Mouse (Mus musculus) cerebellum, postnatal 25 days (tissue): ENCODE measurements around the gene Trp53.

Source experiments
- DNase-seq, 2 experiments: peaks; one replicate each; pipeline ENCODE4 v3.0.0; 2021; ENCODE audit warnings: mixed read lengths in 2 of 2

The Trp53 gene

DNA sequence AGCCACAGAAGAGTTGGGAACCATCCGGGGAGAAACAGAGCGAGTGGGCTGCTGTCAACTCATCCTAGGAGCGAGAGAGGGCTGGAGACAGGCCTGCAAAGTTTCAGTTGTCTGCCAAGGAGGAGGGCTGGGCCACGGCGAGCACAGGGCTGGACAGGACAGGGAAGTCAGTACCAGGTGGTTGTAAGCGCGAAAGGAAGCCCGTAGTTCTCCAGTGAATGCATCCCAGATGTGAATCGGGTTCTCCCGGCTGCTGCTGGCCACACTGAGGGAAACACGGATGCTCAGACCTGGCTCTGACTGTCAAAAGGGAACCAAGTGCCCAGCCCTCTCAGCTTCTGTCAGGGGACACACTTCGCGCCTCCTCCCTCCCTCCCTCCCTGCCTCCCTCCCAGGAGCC lies 16.8 kb upstream of the Trp53 start:
- DNase-seq, result no peak

DNA sequence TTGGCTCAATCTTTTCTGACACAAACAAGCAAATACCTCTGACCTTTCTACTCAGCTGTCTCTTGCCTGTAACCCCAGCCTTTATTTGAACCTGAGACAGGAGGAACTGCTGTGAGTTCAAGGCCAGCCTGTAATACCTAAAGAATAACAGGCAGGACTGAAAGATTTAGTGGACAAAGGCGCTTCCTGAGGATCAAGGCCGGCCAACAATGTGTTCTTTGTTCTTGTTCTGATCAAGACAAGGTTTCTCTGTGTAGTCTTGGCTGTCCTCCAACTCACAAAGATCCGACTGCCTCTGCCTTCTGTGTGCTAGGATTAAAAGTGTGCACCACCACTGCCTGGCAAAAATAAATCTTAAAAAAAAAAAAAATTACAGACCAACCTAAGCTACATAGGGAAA lies 15.8 kb upstream of the Trp53 start:
- DNase-seq, result no peak

DNA sequence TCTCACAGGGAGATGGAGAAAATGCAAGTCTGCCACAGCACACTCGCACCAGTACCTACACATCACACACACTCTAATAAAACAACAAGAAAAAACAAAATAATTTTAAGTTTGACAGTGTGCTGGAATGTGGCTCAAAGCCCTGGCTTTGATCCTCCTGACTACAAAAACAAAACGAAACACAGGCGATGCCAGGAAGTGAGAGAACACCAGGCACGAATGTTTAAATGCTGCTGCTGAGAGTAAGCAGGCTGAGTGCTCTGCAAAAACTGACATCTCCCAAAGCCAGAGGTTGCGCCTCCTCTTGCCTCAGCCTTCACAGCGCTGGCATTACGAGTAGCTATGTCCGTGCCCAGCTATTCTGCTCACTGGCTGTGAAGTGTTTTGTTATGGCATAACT lies 15.0 kb upstream of the Trp53 start:
- DNase-seq, result no peak

DNA sequence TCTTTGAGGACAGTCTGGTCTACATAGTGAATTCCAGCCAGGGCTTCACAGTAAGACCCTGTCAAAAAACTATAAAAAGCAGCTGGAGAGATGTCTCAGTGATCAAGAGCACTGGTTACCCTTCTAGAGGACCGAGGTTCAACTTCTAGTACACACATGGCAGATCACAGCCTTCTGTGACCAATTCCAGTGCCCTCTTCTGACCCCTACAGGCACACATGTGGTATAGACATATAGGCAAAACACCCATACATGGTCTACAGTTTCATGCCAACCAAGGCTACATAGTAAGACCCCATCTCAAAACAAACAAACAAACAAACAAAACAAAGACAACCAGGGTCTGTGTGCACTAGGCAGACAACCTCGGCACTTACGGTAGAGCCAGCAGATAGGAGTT lies 4.9 kb upstream of the Trp53 start:
- DNase-seq, result no peak

GRCm38 (mm10) chr11:69576307-69576706 lies 3.9 kb upstream of the Trp53 start:
- DNase-seq, result no peak

GRCm38 (mm10) chr11:69578301-69578700 lies 1.9 kb upstream of the Trp53 start:
- peak in 1 of 2 experiments; percentile 33 for DNase-seq

DNA sequence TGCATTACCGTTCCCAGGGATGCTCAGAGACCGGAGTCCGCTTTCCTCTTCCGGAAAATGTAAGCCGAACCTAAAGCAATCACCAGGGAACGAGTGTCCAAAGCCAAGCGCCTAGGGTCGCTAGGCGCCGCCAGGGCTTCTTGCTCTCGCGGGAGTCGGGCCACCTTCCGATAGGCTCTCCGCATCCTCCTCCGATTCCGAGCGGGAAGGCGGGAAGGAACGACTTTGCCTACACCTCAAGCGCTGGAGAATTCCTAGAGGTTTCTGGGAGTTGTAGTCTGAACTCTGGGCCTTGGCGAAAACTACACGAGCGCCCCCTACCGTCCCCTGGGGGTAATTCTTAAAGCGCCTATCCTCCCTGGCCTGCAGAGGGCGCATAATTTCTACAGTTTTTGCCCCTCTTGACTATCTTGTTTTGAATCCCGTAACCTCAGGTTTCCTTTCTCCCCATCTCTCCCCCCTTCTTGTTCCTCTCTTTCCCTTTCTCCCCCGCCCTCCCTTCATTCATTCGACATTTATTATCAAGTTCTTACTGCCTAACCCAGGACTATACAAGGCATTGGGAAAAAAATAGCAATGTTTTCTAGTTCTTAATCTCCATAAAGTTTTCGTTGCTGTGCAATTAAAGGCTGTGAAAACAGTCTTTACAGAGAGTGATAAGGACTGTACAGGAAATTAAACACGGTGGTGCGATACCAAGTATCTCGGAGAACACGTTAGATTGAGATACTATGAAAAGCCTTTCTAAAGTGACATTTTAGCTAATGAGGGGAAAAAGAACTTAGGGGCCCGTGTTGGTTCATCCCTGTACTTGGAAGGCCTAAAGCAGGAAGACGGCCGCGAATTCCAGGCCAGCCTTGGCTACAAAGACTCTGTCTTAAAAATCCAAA lies 786 bp upstream of the Trp53 start:
- DNase-seq, result peak; percentile 96 to 99

GRCm38 (mm10) chr11:69580572-69581146 lies 500 bp downstream of the Trp53 start:
- DNase-seq, result no peak

GRCm38 (mm10) chr11:69581147-69581688 lies 1.1 kb downstream of the Trp53 start:
- peak; percentile 95 to 98 for DNase-seq

GRCm38 (mm10) chr11:69581814-69582213 lies 1.7 kb downstream of the Trp53 start:
- DNase-seq, result no peak

DNA sequence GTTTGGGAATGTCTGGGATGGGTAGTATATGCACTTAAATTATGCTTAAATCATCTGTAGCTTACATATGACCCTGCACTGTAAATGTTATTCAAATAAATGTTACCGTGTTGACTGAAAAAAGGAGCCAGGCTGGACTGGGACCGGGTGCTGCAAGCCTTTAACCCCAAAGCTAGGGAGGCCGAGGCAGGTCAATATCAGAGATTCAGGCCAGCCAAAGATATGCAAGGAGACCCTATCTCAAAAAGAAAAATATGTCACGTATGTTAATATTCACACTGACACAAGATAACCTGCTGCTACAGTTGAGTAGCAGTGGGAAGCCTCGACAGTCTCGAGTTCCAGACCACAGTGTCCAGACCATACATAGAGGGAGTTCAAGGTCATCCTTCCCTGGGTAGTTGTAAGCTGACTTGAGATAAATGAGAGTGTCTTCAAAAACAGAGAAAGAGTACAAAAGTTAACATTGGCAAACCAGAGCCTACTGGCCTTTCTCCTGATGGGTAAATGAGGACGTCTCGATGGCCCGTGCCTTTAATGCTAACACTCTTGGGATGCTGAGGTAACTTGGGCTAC lies 2.2 kb downstream of the Trp53 start:
- no peak for DNase-seq

GRCm38 (mm10) chr11:69584008-69584407 lies 3.8 kb downstream of the Trp53 start:
- DNase-seq, result no peak

DNA sequence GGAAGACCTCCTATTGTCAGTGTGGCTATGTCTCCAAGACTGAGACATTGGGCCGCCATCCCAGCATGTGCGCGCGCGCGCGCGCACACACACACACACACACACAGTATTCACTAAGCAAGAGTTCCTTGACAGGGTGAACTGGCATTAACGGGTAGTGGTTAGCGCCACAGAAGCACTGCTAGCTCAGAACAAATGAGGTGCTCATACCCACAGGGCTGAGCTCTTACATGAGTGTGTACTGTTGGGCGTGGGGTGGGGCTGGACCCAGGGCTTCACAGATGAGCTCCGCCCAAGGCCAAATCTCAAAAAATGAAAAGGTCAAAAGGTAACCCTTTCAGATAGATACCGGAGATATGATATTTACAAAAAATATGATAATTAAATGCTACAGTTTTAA lies 4.8 kb downstream of the Trp53 start:
- DNase-seq, result no peak

- DNase-seq, result no peak
Measured at GRCm38 (mm10) chr11:69585718-69586325, 5.7 kb downstream of the Trp53 start.

DNA sequence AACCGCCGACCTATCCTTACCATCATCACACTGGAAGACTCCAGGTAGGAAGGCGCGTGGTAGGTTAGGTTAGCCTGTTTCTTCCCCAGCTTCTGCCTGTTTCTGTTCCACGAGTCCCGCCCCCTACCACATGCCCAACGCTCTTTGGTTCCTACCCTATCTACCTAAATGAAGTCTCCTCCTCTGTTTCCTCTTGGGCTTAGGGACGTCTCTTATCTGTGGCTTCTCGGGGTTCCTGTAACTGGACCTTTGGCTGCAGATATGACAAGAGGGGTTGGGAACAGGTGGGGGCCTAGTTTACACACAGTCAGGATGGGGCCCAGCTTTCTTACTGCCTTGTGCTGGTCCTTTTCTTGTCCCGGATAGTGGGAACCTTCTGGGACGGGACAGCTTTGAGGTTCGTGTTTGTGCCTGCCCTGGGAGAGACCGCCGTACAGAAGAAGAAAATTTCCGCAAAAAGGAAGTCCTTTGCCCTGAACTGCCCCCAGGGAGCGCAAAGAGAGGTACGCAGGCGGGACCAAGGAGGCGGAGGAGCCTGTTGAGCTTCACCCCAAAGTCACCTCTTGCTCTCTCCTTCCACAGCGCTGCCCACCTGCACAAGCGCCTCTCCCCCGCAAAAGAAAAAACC lies 9.2 kb downstream of the Trp53 start:
- DNase-seq, result no peak

DNA sequence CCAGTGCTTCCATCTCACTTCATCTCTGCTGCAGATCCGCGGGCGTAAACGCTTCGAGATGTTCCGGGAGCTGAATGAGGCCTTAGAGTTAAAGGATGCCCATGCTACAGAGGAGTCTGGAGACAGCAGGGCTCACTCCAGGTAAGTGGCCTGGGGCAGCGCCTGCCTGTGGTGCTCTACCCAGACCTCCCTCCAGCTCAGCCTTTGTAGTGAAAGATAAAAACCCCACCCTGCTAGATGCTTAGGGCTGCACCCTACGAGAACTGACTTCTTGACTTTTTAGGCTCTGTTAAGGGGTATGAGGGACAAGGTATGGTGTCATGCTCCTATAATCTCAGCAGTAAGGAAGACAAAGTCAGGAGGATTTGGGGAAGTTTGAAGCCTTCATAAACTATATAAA lies 10.5 kb downstream of the Trp53 start:
- DNase-seq, result no peak

DNA sequence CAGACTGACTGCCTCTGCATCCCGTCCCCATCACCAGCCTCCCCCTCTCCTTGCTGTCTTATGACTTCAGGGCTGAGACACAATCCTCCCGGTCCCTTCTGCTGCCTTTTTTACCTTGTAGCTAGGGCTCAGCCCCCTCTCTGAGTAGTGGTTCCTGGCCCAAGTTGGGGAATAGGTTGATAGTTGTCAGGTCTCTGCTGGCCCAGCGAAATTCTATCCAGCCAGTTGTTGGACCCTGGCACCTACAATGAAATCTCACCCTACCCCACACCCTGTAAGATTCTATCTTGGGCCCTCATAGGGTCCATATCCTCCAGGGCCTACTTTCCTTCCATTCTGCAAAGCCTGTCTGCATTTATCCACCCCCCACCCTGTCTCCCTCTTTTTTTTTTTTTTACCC lies 11.3 kb downstream of the Trp53 start:
- no peak for DNase-seq

GRCm38 (mm10) chr11:69591899-69592637 lies 11.9 kb downstream of the Trp53 start:
- DNase-seq, result peak in 1 of 2 experiments; percentile 69

DNA sequence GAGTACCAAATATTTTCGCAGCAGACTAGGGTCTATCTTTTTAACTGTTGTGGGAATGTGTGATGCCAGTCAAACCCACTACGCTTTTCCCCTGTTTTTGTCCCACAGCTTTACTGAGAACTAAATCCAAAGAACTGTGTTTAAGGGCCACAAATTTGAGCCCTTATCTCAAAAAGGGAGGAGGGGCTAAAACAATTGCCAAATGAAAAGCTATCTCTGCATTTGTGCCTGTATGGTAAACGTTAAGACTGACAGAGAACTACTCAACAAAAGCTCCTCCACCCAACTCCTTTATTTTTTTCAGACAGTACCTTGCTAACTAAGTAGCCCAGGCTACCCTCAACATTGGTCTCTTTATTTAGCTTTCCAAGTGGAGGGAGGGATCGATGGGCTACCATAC lies 12.6 kb downstream of the Trp53 start:
- DNase-seq, result no peak

DNA sequence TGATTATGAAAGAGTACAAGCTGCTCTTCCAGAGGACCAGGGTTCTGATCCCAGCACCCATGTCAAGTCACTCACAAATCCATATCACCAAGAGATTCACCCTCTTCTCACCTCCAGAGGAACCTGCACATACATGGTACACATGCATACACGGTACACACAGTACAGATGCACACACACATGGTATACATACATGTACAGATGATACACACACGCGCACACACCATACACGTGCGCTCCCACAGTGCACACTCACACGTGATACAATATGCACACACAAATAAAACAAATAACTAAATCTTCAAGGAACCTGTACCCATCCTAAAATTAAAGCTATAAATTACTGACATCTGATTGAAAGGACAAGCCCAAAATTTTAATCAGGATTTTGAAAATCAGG lies 14.7 kb downstream of the Trp53 start:
- DNase-seq, result no peak

GRCm38 (mm10) chr11:69599436-69599835 lies 19.3 kb downstream of the Trp53 start:
- no peak for DNase-seq

- DNase-seq, result peak; percentile 60 to 76
Measured at GRCm38 (mm10) chr11:69600098-69600497, 19.9 kb downstream of the Trp53 start.
